In genomic region chr16:4394991-4395590, GRCm38 (mm10) we compare ENCODE assay signal across 23 mouse cellular contexts. TPM values are rescaled to one million over a fixed set of nuclear protein-coding genes. Genes with fewer than 3 reads are reported as not detected.
A peak's percentile ranks its signal among the peaks of the same experiment; 100 is the strongest.
DNase-seq lines count a peak whose midpoint lies in the region; ATAC-seq and TF ChIP-seq lines count a peak whose summit lies in the region.
"Had no signal": no experiment of that assay in that cellular context is flagged by ENCODE, and none has a peak within 500 bp of the region (broad histone marks: within the 10 kb centered on the region; RNA-seq: fewer than 3 reads in every experiment).

No protein-coding gene starts in this region.

- H3K27me3 ChIP-seq in heart, embryonic 16.5 days (ENCODE audit: control insufficient read depth, insufficient read depth, low read length), result no peaks in the 10 kb centered on the region
- H3K27me3 ChIP-seq in heart, embryonic 11.5 days (ENCODE audit: control insufficient read depth, insufficient read depth, low read length), result no peaks in the 10 kb centered on the region
- no peaks in the 10 kb centered on the region for H3K27me3 ChIP-seq in liver, adult 2 months (ENCODE audit: control insufficient read depth, insufficient read depth, low read length)
- H3K27me3 ChIP-seq: embryonic facial prominence, embryonic 13.5 days; forebrain, embryonic 12.5 days; heart, embryonic 13.5 days; hindbrain, embryonic 13.5 days had no signal

- peak; percentile 52 for DNase-seq in gastrocnemius, adult 2 months
- DNase-seq in gastrocnemius, postnatal 10 days, result no peak
- peak; percentile 96 for DNase-seq in liver, adult 2 months (ENCODE audit: extremely low read depth, low read depth, low spot score)
- DNase-seq in liver, result no peak
- no peak for DNase-seq in right cerebral cortex, adult 18-20 months
- DNase-seq: adrenal gland, adult 8-10 months; adrenal gland, postnatal 36 days; B cell, adult 2 months; cerebellum, adult 11 months; cerebellum, adult 9-10 months; cerebellum, postnatal 25 days; gastrocnemius, postnatal 36 days; heart, adult 18-20 months had no signal

- TF ChIP-seq POLR2A in liver, adult 2 months (IDR thresholded peaks at IDR 0.05; ENCODE audit: extremely low read depth, insufficient read depth, low read length), result no peak

- H3K9me3 ChIP-seq in heart, embryonic 16.5 days (replicated peaks; ENCODE audit: control insufficient read depth, low read length), result no peaks in the 10 kb centered on the region
- H3K9me3 ChIP-seq in heart, embryonic 11.5 days (replicated peaks; ENCODE audit: control insufficient read depth, low read length), result no peaks in the 10 kb centered on the region
- H3K9me3 ChIP-seq: embryonic facial prominence, embryonic 13.5 days; forebrain, embryonic 12.5 days; G1E; heart, embryonic 13.5 days; hindbrain, embryonic 13.5 days had no signal

- no peak for ATAC-seq in heart, embryonic 16.5 days (replicated peaks; ENCODE audit: extremely low read depth, insufficient read depth, low FRiP score)
- ATAC-seq in heart, embryonic 11.5 days (replicated peaks; ENCODE audit: insufficient number of reproducible peaks, low FRiP score, low TSS enrichment), result no peak
- ATAC-seq: CD4-positive, CD25-positive, alpha-beta regulatory T cell, adult 4 months; forebrain, embryonic 16.5 days; hindbrain, postnatal 0 days had no signal

- peak overlapping the region; percentile 89 for H3K27ac ChIP-seq in gastrocnemius, adult 2 months
- 0 out of 2 replicates have a peak overlapping the region, but pooled peaks have one; percentile 6 for H3K27ac ChIP-seq in heart, embryonic 16.5 days (ENCODE audit: low read length)
- no peak overlapping the region for H3K27ac ChIP-seq in heart, embryonic 11.5 days (ENCODE audit: low read depth, low read length)
- peak overlapping the region; percentile 55 for H3K27ac ChIP-seq in liver, adult 2 months (replicated peaks; ENCODE audit: insufficient read depth, low read depth, low read length)
- H3K27ac ChIP-seq: embryonic facial prominence, embryonic 13.5 days; forebrain, embryonic 12.5 days; heart, embryonic 13.5 days; hindbrain, embryonic 13.5 days; hindbrain, postnatal 0 days had no signal

- H3K4me3 ChIP-seq in gastrocnemius, adult 2 months, result peak overlapping the region; percentile 43
- no peak overlapping the region for H3K4me3 ChIP-seq in heart, embryonic 16.5 days (ENCODE audit: low read length)
- no peak overlapping the region for H3K4me3 ChIP-seq in heart, embryonic 11.5 days (ENCODE audit: low read depth, low read length)
- no peak overlapping the region for H3K4me3 ChIP-seq in liver, adult 2 months (ENCODE audit: insufficient read depth, low read depth, low read length)
- H3K4me3 ChIP-seq: embryonic facial prominence, embryonic 13.5 days; forebrain, embryonic 12.5 days; heart, embryonic 13.5 days; hindbrain, embryonic 13.5 days had no signal

- H3K9ac ChIP-seq in heart, embryonic 16.5 days (ENCODE audit: low read length), result no peak overlapping the region
- no peak overlapping the region for H3K9ac ChIP-seq in heart, embryonic 11.5 days (ENCODE audit: low read depth, low read length)
- H3K9ac ChIP-seq in liver, adult 2 months (ENCODE audit: low read depth, low read length), result no peak overlapping the region
- H3K9ac ChIP-seq: embryonic facial prominence, embryonic 13.5 days; forebrain, embryonic 12.5 days; heart, embryonic 13.5 days; hindbrain, embryonic 13.5 days had no signal

- H3K79me2 ChIP-seq in liver, adult 2 months (ENCODE audit: control insufficient read depth, insufficient read depth, low read length), result peaks cover 29% of the 10 kb centered on the region; the same call in 1 of the 2 replicates

- H3K4me2 ChIP-seq in heart, embryonic 16.5 days (ENCODE audit: low read depth, low read length), result no peak overlapping the region
- H3K4me2 ChIP-seq in heart, embryonic 11.5 days, result no peak overlapping the region
- H3K4me2 ChIP-seq: embryonic facial prominence, embryonic 13.5 days; forebrain, embryonic 12.5 days; heart, embryonic 13.5 days; hindbrain, embryonic 13.5 days had no signal

- TF ChIP-seq CTCF in gastrocnemius, adult 2 months (IDR thresholded peaks at IDR 0.05), result no peak
- no peak for TF ChIP-seq CTCF in liver, adult 2 months (IDR thresholded peaks at IDR 0.05; ENCODE audit: low read depth, low read length)

- peaks cover 12% of the 10 kb centered on the region for H3K4me1 ChIP-seq in heart, embryonic 16.5 days (ENCODE audit: control insufficient read depth, insufficient read depth, low read length)
- H3K4me1 ChIP-seq in heart, embryonic 11.5 days (ENCODE audit: control insufficient read depth, insufficient read depth, low read length), result peaks cover 3% of the 10 kb centered on the region; the same call in 1 of the 2 replicates
- peaks cover 20% of the 10 kb centered on the region for H3K4me1 ChIP-seq in liver, adult 2 months (ENCODE audit: control insufficient read depth, insufficient read depth, low read length)
- H3K4me1 ChIP-seq: embryonic facial prominence, embryonic 13.5 days; forebrain, embryonic 12.5 days; hindbrain, embryonic 13.5 days had no signal

- H3K36me3 ChIP-seq in heart, embryonic 16.5 days (ENCODE audit: control insufficient read depth, insufficient read depth), result no peaks in the 10 kb centered on the region
- H3K36me3 ChIP-seq in heart, embryonic 11.5 days (ENCODE audit: control insufficient read depth, insufficient read depth, low read length), result no peaks in the 10 kb centered on the region
- H3K36me3 ChIP-seq in liver, adult 2 months (ENCODE audit: control insufficient read depth, insufficient read depth, low read length), result no peaks in the 10 kb centered on the region; the same call in 1 of the 2 replicates
- H3K36me3 ChIP-seq: embryonic facial prominence, embryonic 13.5 days; forebrain, embryonic 12.5 days; G1E; heart, embryonic 13.5 days; hindbrain, embryonic 13.5 days had no signal

- intact Hi-C loops in gastrocnemius, adult 2 months (cut with DNase I), result loop anchor here (5.0 kb wide), 1 partner anchor 78 kb away; no protein-coding TSS in a partner anchor

- WGBS in heart, embryonic 16.5 days, result 84% methylated on average over 4 of the region's 4 CpGs
- 83% methylated on average over 4 of the region's 4 CpGs for WGBS in heart, embryonic 11.5 days (ENCODE audit: insufficient replicate concordance)
- WGBS in liver, adult 2 months, result 27% methylated on average over 4 of the region's 4 CpGs

RNA-seq across cellular contexts. Expression of gene Adcy9, which starts 25.2 kb away (rescaled TPM):
- total RNA-seq in gastrocnemius, adult 2 months (2021), result 10 to 100 TPM; 33.2 to 52.2 TPM
- 10 to 100 TPM; 22.3 to 22.6 TPM for total RNA-seq in gastrocnemius, postnatal 10 days (2021)
- 1.1 and 1.6 TPM in 2 replicates for polyA plus RNA-seq in heart, embryonic 16.5 days (2015; fragmentation: Nextera tagmentation; extraction: Ambion mirVana)
- polyA plus RNA-seq in heart, embryonic 11.5 days (2014; fragmentation: Nextera tagmentation; extraction: Ambion mirVana), result 0.99 and 1.2 TPM in 2 replicates
- total RNA-seq in liver, adult 2 months (2014; rRNA removed), result 23.0 and 24.5 TPM in 2 replicates
- polyA plus RNA-seq in liver, adult 2 months (2012; rRNA removed), result 10.0 and 15.0 TPM in 2 replicates

Comparison
In these comparisons a context has a peak if more than half of its experiments do, and no peak if none do; other contexts are left out.
1. DNase-seq: peak in gastrocnemius, adult 2 months (single experiment) and liver, adult 2 months (single experiment); none in gastrocnemius, postnatal 10 days (single experiment), liver (single experiment) and right cerebral cortex, adult 18-20 months (single experiment).